Mouse (Mus musculus) kidney, embryonic 14.5 days (tissue): ENCODE measurements around the gene Negr1. TPM values are rescaled to one million over a fixed set of nuclear protein-coding genes. Genes with fewer than 3 reads are reported as not detected.
A peak's percentile ranks its signal among the peaks of the same experiment; 100 is the strongest.

ENCODE experiments used
- ATAC-seq: fragments of 200-750 bp; cut with Nextera tagmentation; 2 replicates; pipeline ENCODE4 v1.8.0; 2017; ENCODE audit warnings: moderate number of reproducible peaks, mild to moderate bottlenecking, moderate TSS enrichment, moderate library complexity; ENCODE audit not compliant: low FRiP score, low TSS enrichment
- H3K27ac ChIP-seq: fragments of 300-500 bp; sonication (generic); 2 replicates; pipeline ENCODE4 v1.5.1; 2014; ENCODE audit warnings: low read depth, mild to moderate bottlenecking, low read length, moderate library complexity, mixed read lengths
- H3K27me3 ChIP-seq: fragments of 300-500 bp; sonication (generic); 2 replicates; pipeline ENCODE4 v1.6.1; 2014; ENCODE audit warnings: mild to moderate bottlenecking, low read length; ENCODE audit not compliant: control insufficient read depth, insufficient read depth
- H3K36me3 ChIP-seq: fragments of 300-500 bp; sonication (generic); 2 replicates; pipeline ENCODE4 v1.6.1; 2014; ENCODE audit warnings: low read length, mixed read lengths; ENCODE audit not compliant: control insufficient read depth, insufficient read depth
- H3K4me1 ChIP-seq: fragments of 300-500 bp; sonication (generic); 2 replicates; pipeline ENCODE4 v1.6.1; 2014; ENCODE audit warnings: low read length, mixed read lengths; ENCODE audit not compliant: control insufficient read depth, insufficient read depth
- H3K4me2 ChIP-seq: fragments of 300-500 bp; sonication (generic); replicated peaks from 2 replicates; pipeline ENCODE4 v1.6.1; 2014; ENCODE audit warnings: low read depth, mild to moderate bottlenecking, low read length
- H3K4me3 ChIP-seq: fragments of 300-500 bp; sonication (generic); 2 replicates; pipeline ENCODE4 v1.5.1; 2014; ENCODE audit warnings: mild to moderate bottlenecking, low read length
- H3K9ac ChIP-seq: fragments of 300-500 bp; sonication (generic); 2 replicates; pipeline ENCODE4 v1.6.1; 2014; ENCODE audit warnings: low read depth, mild to moderate bottlenecking, low read length, moderate library complexity
- H3K9me3 ChIP-seq: fragments of 300-500 bp; sonication (generic); 2 replicates; pipeline ENCODE4 v1.6.1; 2016; ENCODE audit warnings: low read length; ENCODE audit not compliant: control insufficient read depth
- WGBS: fragments of 180-500 bp; shearing (Covaris S2); extraction: QIAGEN DNeasy Blood & Tissue Kit; methylation state at CpG from one replicate; pipeline ENCODE4 v1.1.7; 2014; 5-methylcytosine and 5-hydroxymethylcytosine counted together
- polyA plus RNA-seq: library from polyadenylated mRNA; unstranded; fragments of >200 nt; fragmentation: Nextera tagmentation; extraction: Ambion mirVana; gene quantifications from 2 replicates; pipeline ENCODE4 v1.2.1, GENCODE M21; 2014

Gene Negr1
- polyA plus RNA-seq, 1 experiment from 2014 or later: 12.4 TPM

- H3K4me1 ChIP-seq: no peaks in the 10 kb centered on the region
- no peak overlapping the region for H3K4me2 ChIP-seq
- no peak overlapping the region for H3K27ac ChIP-seq
- no peaks in the 10 kb centered on the region for H3K9me3 ChIP-seq
- H3K4me3 ChIP-seq: no peak overlapping the region
- 71% methylated on average over 3 of the region's 3 CpGs for WGBS
- H3K27me3 ChIP-seq: no peaks in the 10 kb centered on the region
- ATAC-seq: no peak
- H3K9ac ChIP-seq: no peak overlapping the region
- H3K36me3 ChIP-seq: no peaks in the 10 kb centered on the region
These were observed 290.3 kb downstream of the Negr1 start for GRCm38 (mm10) chr3:156851921-156852320.

DNA sequence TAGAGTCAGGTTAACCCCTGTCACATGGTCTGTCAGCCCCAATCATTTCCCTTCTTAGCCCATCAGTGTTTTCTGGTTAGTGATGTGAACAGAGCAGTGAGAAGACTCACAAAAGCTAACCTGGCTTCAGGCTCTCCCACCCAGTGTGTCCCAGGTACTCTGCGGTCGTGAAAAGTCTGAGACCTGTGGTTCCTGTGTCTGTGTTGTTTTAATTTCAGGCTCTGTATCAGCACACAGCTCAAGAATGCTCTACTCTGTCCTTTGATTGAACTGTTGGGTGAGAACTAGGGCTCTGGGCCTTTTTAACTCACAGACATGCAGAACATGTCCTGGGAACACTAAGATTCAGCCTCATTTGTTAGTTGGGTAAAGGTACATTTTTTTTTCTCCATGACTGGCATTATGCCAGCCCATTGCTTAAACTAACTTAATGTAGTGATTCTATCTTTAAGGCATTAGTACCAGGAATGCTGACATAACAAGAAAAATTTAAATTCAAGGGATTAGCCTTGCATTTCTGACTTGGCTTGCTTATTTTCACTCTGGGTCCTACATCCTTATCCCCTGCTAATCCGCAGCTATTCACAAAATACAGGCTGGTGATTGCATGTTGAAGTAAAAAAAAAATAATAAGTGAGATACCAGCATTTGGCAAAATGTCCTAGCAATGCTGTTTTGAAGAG, 308.8 kb downstream of the Negr1 start:
- WGBS: 53% methylated on average over 3 of the region's 3 CpGs
- Histone ChIP-seq H3K4me1 (no peaks in the 10 kb centered on the region), H3K9me3 (no peaks in the 10 kb centered on the region), H3K27ac (0 out of 2 replicates have a peak overlapping the region, but pooled peaks have one; percentile 51), H3K27me3 (no peaks in the 10 kb centered on the region), H3K36me3 (no peaks in the 10 kb centered on the region), H3K4me3 (no peak overlapping the region), H3K9ac (no peak overlapping the region), H3K4me2 (no peak overlapping the region)
- no peak; the same call in 1 of the 2 replicates for ATAC-seq

GRCm38 (mm10) chr3:156870922-156871257, 309.3 kb downstream of the Negr1 start:
- 60% methylated on average over 2 of the region's 2 CpGs for WGBS
- Histone ChIP-seq H3K4me1 (no peaks in the 10 kb centered on the region), H3K9me3 (no peaks in the 10 kb centered on the region), H3K9ac (no peak overlapping the region), H3K27ac (no peak overlapping the region), H3K4me3 (no peak overlapping the region), H3K27me3 (no peaks in the 10 kb centered on the region), H3K4me2 (no peak overlapping the region), H3K36me3 (no peaks in the 10 kb centered on the region)
- no peak for ATAC-seq

DNA sequence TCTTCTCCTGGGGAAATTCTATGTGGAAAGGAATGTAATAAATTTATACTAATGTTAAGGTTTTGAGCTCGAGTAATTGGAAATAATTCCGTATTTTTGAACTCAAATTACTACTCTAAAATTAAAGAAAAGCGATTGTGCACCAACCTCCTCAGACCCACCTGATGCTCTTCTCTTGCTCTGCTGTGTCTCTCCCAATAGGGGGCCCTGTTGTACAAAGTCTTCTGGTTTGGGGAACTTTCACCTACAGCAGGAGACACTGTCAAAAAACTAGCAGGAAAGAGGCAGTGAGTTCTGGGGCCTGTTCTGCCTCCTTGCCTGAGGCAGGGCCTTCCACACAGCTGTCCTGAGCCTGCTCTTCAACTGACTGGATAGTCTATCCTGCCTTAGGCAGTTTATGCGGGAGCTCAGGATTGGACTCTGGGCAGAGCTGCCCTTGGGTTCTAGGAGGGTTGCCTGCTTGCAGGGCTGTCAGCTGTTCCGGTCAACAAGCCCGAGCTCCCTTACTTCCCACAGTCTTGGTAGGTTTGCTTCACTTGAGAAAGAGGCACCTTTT, 310.1 kb downstream of the Negr1 start:
- H3K27ac ChIP-seq: no peak overlapping the region
- no peak overlapping the region for H3K4me3 ChIP-seq
- H3K4me1 ChIP-seq: no peaks in the 10 kb centered on the region
- 79% methylated on average over 6 of the region's 6 CpGs for WGBS
- no peak overlapping the region for H3K4me2 ChIP-seq
- H3K9me3 ChIP-seq: no peaks in the 10 kb centered on the region
- no peaks in the 10 kb centered on the region for H3K27me3 ChIP-seq
- H3K36me3 ChIP-seq: no peaks in the 10 kb centered on the region
- ATAC-seq: 0 out of 2 replicates have a peak, but pooled peaks have one; percentile 57
- H3K9ac ChIP-seq: no peak overlapping the region

DNA sequence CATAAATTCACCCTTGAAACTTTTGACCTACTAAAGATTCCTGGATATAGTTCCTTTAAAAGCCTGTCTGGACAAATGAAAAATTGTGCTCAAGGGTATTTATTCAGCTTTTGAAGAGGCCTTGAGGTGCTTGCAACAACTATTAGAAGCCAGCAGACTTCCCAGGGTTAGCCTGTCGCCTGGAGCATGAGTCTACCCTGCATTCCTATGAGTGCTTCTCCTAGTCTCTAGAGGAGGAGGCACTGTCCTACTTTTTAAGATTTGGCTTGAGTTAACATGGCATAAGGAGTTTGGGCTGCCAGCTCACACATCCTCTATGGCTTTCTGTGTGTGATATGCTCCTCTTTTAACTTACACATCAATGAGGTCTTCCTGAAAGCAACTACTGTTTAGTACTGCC, 315.0 kb downstream of the Negr1 start:
- H3K27ac ChIP-seq: no peak overlapping the region
- H3K36me3 ChIP-seq: no peaks in the 10 kb centered on the region
- H3K27me3 ChIP-seq: no peaks in the 10 kb centered on the region
- H3K9ac ChIP-seq: no peak overlapping the region
- no peaks in the 10 kb centered on the region for H3K9me3 ChIP-seq
- H3K4me1 ChIP-seq: no peaks in the 10 kb centered on the region
- 62% methylated on average over 1 of the region's 1 CpGs for WGBS
- no peak overlapping the region for H3K4me2 ChIP-seq
- no peak for ATAC-seq
- H3K4me3 ChIP-seq: no peak overlapping the region

DNA sequence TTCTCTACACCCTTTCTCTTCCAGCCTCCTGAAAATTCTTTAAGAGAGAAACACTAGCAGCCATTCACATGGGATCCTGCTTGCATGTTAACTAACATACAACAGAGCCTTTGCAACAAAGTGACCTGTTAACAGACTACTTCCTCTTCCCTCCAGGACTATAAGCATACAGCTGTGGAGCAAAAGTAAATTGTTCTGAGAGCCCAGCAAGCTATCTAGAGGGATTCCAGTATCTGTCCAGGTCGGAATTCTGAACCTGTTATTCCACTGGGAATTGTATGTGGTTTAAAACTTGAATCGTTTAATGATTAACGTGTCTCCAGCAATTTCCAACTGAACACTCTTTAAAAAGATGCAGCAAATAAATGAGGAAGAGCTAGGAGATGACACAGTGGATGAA, 320.5 kb downstream of the Negr1 start:
- Histone ChIP-seq H3K27me3 (no peaks in the 10 kb centered on the region), H3K4me3 (no peak overlapping the region), H3K4me1 (no peaks in the 10 kb centered on the region), H3K9me3 (no peaks in the 10 kb centered on the region), H3K4me2 (no peak overlapping the region), H3K9ac (no peak overlapping the region), H3K27ac (no peak overlapping the region), H3K36me3 (no peaks in the 10 kb centered on the region)
- no peak for ATAC-seq
- 78% methylated on average over 3 of the region's 3 CpGs for WGBS

DNA sequence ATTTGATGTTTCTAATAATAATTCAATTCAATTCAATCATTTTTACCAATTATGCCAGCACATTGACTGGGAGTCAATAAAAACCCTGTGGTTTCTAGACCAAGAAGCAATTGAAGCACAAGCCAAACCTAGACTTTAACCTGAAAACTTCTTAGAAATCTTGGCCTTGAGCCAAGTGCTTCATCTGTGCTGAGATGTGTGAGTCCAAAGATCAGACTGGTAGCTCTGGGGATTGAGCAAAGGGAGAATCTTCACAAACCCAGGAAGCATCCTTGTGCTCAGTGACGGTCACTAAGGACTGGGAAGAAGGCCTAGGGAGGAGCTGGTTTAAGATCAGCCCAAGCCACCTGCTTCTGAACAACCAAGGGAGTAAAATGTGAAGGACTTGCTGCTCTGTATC, 322.3 kb downstream of the Negr1 start:
- H3K4me1 ChIP-seq: no peaks in the 10 kb centered on the region
- H3K4me2 ChIP-seq: no peak overlapping the region
- no peak overlapping the region for H3K27ac ChIP-seq
- H3K27me3 ChIP-seq: no peaks in the 10 kb centered on the region
- no peaks in the 10 kb centered on the region for H3K9me3 ChIP-seq
- no peaks in the 10 kb centered on the region for H3K36me3 ChIP-seq
- no peak overlapping the region for H3K9ac ChIP-seq
- ATAC-seq: no peak
- no peak overlapping the region for H3K4me3 ChIP-seq
- 100% methylated on average over 1 of the region's 1 CpGs for WGBS

DNA sequence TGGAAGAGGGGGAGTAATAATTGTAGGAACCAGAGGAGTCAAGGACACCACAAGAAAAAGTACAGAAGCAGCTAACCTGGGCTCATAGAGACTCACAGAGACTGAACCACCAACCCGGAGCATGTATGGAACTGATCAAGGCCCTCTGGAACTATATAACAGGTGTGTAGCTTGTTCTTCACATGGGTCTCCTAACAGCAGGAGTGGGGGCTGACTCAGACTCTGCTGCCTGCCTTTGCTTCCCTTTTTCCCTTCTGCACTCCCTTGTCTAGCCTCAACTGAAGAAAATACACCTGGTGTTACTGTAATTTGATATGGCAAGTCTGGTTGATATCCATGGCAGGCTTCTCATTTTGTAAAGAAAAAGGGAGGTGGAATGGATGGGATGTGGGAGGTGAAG, 324.1 kb downstream of the Negr1 start:
- no peak overlapping the region for H3K4me2 ChIP-seq
- no peak overlapping the region for H3K4me3 ChIP-seq
- no peaks in the 10 kb centered on the region for H3K36me3 ChIP-seq
- WGBS: 91% methylated on average over 1 of the region's 1 CpGs
- H3K9me3 ChIP-seq: no peaks in the 10 kb centered on the region
- no peaks in the 10 kb centered on the region for H3K4me1 ChIP-seq
- ATAC-seq: no peak
- no peak overlapping the region for H3K27ac ChIP-seq
- no peak overlapping the region for H3K9ac ChIP-seq
- H3K27me3 ChIP-seq: no peaks in the 10 kb centered on the region

- Histone ChIP-seq H3K36me3 (no peaks in the 10 kb centered on the region), H3K27ac (no peak overlapping the region), H3K4me2 (no peak overlapping the region), H3K9me3 (no peaks in the 10 kb centered on the region), H3K4me1 (no peaks in the 10 kb centered on the region), H3K9ac (no peak overlapping the region), H3K4me3 (no peak overlapping the region), H3K27me3 (no peaks in the 10 kb centered on the region)
- ATAC-seq: no peak
- WGBS: 64% methylated on average over 3 of the region's 3 CpGs
These were observed 325.3 kb downstream of the Negr1 start for GRCm38 (mm10) chr3:156886915-156887314.
